Mouse (Mus musculus) kidney, postnatal 14 days (tissue): ENCODE measurements at regions not wholly inside any gene's neighbourhood (a gene's known extent, or its start where the extent isn't known, plus 50 kb on each side); places are given as distances from the start of the nearest gene placed in this dataset.
A peak's percentile ranks its signal among the peaks of the same experiment; 100 is the strongest.

Source experiments
- DNase-seq: peaks from one replicate; pipeline ENCODE4 v3.0.0; 2022; ENCODE audit warnings: mixed read lengths

GRCm38 (mm10) chr16:49278478-49278877 is 221.2 kb downstream of the Myh15 start:
- peak; percentile 79 for DNase-seq

- peak; percentile 48 for DNase-seq
Observed at GRCm38 (mm10) chr16:49288096-49288714, 230.9 kb downstream of the Myh15 start.

GRCm38 (mm10) chr16:49289200-49290079 is 232.2 kb downstream of the Myh15 start:
- peak; percentile 36 for DNase-seq

- DNase-seq = no peak
Observed at GRCm38 (mm10) chr16:49303612-49304307, 246.5 kb downstream of the Myh15 start.

GRCm38 (mm10) chr16:49304354-49304753 is 247.1 kb downstream of the Myh15 start:
- DNase-seq = no peak

GRCm38 (mm10) chr16:49317061-49317460 is 259.8 kb downstream of the Myh15 start:
- DNase-seq = no peak

- no peak for DNase-seq
Observed at GRCm38 (mm10) chr16:49319047-49319678, 261.9 kb downstream of the Myh15 start.

- no peak for DNase-seq
Observed at GRCm38 (mm10) chr16:49319774-49320173, 262.5 kb downstream of the Myh15 start.

- no peak for DNase-seq
Observed at GRCm38 (mm10) chr16:49321951-49322350, 264.7 kb downstream of the Myh15 start.

GRCm38 (mm10) chr16:49330725-49331386 is 273.6 kb downstream of the Myh15 start:
- no peak for DNase-seq

- peak; percentile 14 for DNase-seq
Observed at GRCm38 (mm10) chr16:49332107-49332722, 274.9 kb downstream of the Myh15 start.

GRCm38 (mm10) chr16:49335916-49336315 is 278.6 kb downstream of the Myh15 start:
- DNase-seq = no peak

- DNase-seq = no peak
Observed at GRCm38 (mm10) chr16:49337948-49338347, 280.7 kb downstream of the Myh15 start.

- no peak for DNase-seq
Observed at GRCm38 (mm10) chr16:49358404-49358803, 301.1 kb downstream of the Myh15 start.

- DNase-seq = no peak
Observed at GRCm38 (mm10) chr16:49361731-49362130, 304.4 kb downstream of the Myh15 start.

GRCm38 (mm10) chr16:49369450-49369849 is 312.2 kb downstream of the Myh15 start:
- DNase-seq = no peak

GRCm38 (mm10) chr16:49375108-49375507 is 317.8 kb downstream of the Myh15 start:
- DNase-seq = no peak

- DNase-seq = no peak
Observed at GRCm38 (mm10) chr16:49378917-49379473, 320.0 kb upstream of the Ift57 start.

GRCm38 (mm10) chr16:49388135-49388534 is 310.9 kb upstream of the Ift57 start:
- no peak for DNase-seq

- DNase-seq = peak; percentile 11
Observed at GRCm38 (mm10) chr16:49407956-49408795, 290.9 kb upstream of the Ift57 start.

- DNase-seq = no peak
Observed at GRCm38 (mm10) chr16:49409235-49409634, 289.8 kb upstream of the Ift57 start.
